Mouse (Mus musculus) forebrain, embryonic 14.5 days (tissue): ENCODE data around the gene Smim4. TPM values are rescaled to one million over a fixed set of nuclear protein-coding genes. Genes with fewer than 3 reads are reported as not detected.

Experiments used
- ATAC-seq: fragments of 200-750 bp; cut with Nextera tagmentation; 2 replicates; pipeline ENCODE4 v1.8.0; 2017; ENCODE audit warnings: mild to moderate bottlenecking, moderate library complexity
- DNase-seq: peaks from one replicate; pipeline ENCODE4 v3.0.0-alpha.2; 2015; ENCODE audit warnings: low spot score
- H3K27ac ChIP-seq: fragments of 300-500 bp; sonication (generic); 2 replicates; pipeline ENCODE4 v1.5.1; 2014; ENCODE audit warnings: low read depth, mild to moderate bottlenecking, control low read depth, low read length, moderate library complexity
- H3K27me3 ChIP-seq: fragments of 300-500 bp; sonication (generic); replicated peaks from 2 replicates; pipeline ENCODE4 v1.6.1; 2014; ENCODE audit warnings: low read length, control low read depth, mixed read lengths; ENCODE audit not compliant: control insufficient read depth, insufficient read depth
- H3K36me3 ChIP-seq: fragments of 300-500 bp; sonication (generic); 2 replicates; pipeline ENCODE4 v1.6.1; 2014; ENCODE audit warnings: low read length, control low read depth; ENCODE audit not compliant: control insufficient read depth, insufficient read depth
- H3K4me1 ChIP-seq: fragments of 300-500 bp; sonication (generic); 2 replicates; pipeline ENCODE4 v1.6.1; 2014; ENCODE audit warnings: antibody characterized with exemption, low read length, control low read depth; ENCODE audit not compliant: control insufficient read depth, insufficient read depth
- H3K4me2 ChIP-seq: fragments of 300-500 bp; sonication (generic); 2 replicates; pipeline ENCODE4 v1.6.1; 2014; ENCODE audit warnings: mild to moderate bottlenecking, control low read depth, low read length
- H3K4me3 ChIP-seq: fragments of 300-500 bp; sonication (generic); 2 replicates; pipeline ENCODE4 v1.5.1; 2014; ENCODE audit warnings: low read depth, low read length, control low read depth
- H3K9ac ChIP-seq: fragments of 300-500 bp; sonication (generic); 2 replicates; pipeline ENCODE4 v1.6.1; 2014; ENCODE audit warnings: mild to moderate bottlenecking, low read length, control low read depth, moderate library complexity
- H3K9me3 ChIP-seq: fragments of 300-500 bp; sonication (generic); replicated peaks from 2 replicates; pipeline ENCODE4 v1.6.1; 2016; ENCODE audit warnings: low read length, control low read depth, mixed read lengths; ENCODE audit not compliant: control insufficient read depth
- WGBS: fragments of 180-500 bp; shearing (Covaris S2); extraction: QIAGEN DNeasy Blood & Tissue Kit; methylation state at CpG from one replicate; pipeline ENCODE4 v1.1.7; 2014; 5-methylcytosine and 5-hydroxymethylcytosine counted together
- polyA plus RNA-seq: library from polyadenylated mRNA; unstranded; fragments of >200 nt; fragmentation: Nextera tagmentation; extraction: Ambion mirVana; gene quantifications from 2 replicates; pipeline ENCODE4 v1.2.1, GENCODE M21; 2014

Smim4 gene
- polyA plus RNA-seq, 1 experiment from 2014 or later, result 93.8 TPM

DNA sequence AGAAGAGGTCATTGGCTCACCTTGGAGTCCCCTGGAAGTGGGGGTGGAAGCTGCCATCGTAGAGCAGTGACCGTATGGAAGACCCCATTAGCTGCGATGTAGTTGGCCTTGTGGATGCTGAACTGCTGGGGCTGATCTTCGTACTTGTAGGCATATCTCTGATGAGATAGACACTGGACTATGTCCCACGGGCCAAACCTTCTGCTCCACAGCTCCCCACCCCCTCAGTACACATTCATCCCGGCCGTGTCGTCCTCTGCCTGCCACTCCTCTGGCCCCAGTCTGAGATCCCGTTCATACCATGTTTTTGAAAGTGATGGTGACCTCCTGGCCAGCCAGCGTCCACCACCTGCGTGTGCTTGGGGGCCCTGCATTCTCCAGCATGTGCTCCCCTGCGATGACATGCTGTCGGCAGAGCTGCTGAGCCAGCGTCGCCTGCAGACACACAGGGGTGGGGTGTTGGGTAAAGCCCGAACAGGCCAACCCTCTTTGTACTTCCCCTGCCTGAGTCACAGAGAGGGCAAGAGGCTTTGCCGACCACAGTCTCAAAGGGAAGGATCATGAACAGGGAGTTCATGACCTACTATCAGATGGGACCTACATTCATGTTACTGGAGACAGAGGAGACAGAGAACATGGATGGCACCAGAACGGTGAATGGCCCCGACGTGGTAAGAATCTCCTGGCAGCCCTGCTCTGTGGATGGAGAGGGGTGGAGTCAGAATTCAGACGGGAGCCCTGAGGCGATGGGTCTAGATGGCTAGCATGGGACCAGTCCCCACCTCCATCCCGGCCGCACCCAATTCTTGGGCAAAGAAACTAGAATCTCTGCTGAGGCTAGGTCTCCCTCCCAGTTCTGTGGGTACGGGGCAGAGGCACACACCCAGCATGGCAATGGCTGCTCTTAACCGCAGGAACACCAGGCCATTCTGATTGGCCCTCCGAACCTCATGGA, 31.7 kb upstream of the Smim4 start:
- Histone ChIP-seq H3K4me1 (no peaks in the 10 kb centered on the region), H3K27me3 (no peaks in the 10 kb centered on the region), H3K4me3 (no peak overlapping the region), H3K4me2 (no peak overlapping the region), H3K9ac (no peak overlapping the region), H3K27ac (no peak overlapping the region), H3K9me3 (no peaks in the 10 kb centered on the region), H3K36me3 (no peaks in the 10 kb centered on the region)
- ATAC-seq (no peak), DNase-seq (no peak)
- WGBS, result 85% methylated on average over 27 of the region's 27 CpGs

- 94% methylated on average over 11 of the region's 11 CpGs for WGBS
- peaks cover 14% of the 10 kb centered on the region for H3K36me3 ChIP-seq
- no peak overlapping the region for H3K9ac ChIP-seq
- no peaks in the 10 kb centered on the region for H3K27me3 ChIP-seq
- H3K4me3 ChIP-seq, result no peak overlapping the region
- H3K4me2 ChIP-seq, result no peak overlapping the region
- H3K27ac ChIP-seq, result no peak overlapping the region
- H3K4me1 ChIP-seq, result no peaks in the 10 kb centered on the region
- DNase-seq (no peak), ATAC-seq (no peak)
- no peaks in the 10 kb centered on the region for H3K9me3 ChIP-seq
Observed at GRCm38 (mm10) chr14:31145694-31146093, 16.9 kb upstream of the Smim4 start.

DNA sequence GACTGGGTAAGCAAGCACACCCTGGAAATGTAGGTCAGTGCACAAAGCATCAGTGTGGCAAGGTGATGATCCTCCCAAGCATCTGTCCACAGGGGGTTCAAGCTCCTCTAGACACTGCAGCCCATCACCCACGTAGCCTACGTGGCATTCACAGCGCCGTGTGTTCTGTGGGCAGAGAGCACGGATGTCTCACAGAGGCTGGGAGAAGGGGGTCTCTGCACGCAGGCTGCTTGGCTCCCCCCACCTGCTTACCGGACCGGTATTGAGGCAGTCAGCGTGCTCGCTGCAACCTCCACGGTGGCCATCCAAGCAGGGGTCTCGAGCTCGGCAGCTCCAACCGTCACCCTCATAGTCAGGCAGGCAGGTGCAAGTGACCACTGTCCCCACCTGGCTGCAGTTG, 12.3 kb upstream of the Smim4 start:
- no peaks in the 10 kb centered on the region for H3K4me1 ChIP-seq
- H3K4me3 ChIP-seq, result no peak overlapping the region
- no peak overlapping the region for H3K9ac ChIP-seq
- H3K4me2 ChIP-seq, result no peak overlapping the region
- no peak overlapping the region for H3K27ac ChIP-seq
- H3K9me3 ChIP-seq, result no peaks in the 10 kb centered on the region
- H3K36me3 ChIP-seq, result peaks cover 60% of the 10 kb centered on the region
- H3K27me3 ChIP-seq, result no peaks in the 10 kb centered on the region
- DNase-seq (no peak), ATAC-seq (no peak)
- 93% methylated on average over 14 of the region's 14 CpGs for WGBS

DNA sequence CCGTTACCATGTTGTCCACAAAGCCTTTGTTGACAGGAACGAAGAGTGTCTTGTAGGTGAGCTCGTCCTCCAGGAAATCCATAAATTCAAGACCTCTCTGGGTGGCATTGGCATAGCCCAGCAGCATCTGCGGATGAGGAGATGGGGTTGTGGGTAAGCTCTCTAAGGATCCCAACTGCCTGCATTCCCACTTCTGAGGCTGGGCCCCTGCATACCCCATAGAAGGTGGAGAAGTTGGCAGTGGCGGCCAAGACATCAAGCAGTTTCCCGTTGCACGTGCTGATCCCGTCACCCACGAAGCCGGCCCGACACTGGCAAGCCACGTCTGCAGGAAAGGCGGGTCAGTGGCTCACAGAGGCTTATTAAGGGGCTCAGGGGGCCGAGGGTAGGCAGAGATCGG, 11.4 kb upstream of the Smim4 start:
- H3K36me3 ChIP-seq, result peaks cover 69% of the 10 kb centered on the region
- no peak for ATAC-seq
- no peak for DNase-seq

GRCm38 (mm10) chr14:31139666-31140065, 10.9 kb upstream of the Smim4 start:
- no peak overlapping the region for H3K27ac ChIP-seq
- no peaks in the 10 kb centered on the region for H3K9me3 ChIP-seq
- ATAC-seq (no peak), DNase-seq (no peak)
- no peak overlapping the region for H3K9ac ChIP-seq
- peaks cover 72% of the 10 kb centered on the region for H3K36me3 ChIP-seq
- H3K4me2 ChIP-seq, result no peak overlapping the region
- H3K27me3 ChIP-seq, result no peaks in the 10 kb centered on the region
- WGBS, result 88% methylated on average over 12 of the region's 12 CpGs
- no peaks in the 10 kb centered on the region for H3K4me1 ChIP-seq
- H3K4me3 ChIP-seq, result no peak overlapping the region

More for the DNA sequence above, 11.4 kb upstream of the Smim4 start:
- 92% methylated on average over 15 of the region's 15 CpGs for WGBS
- H3K9ac ChIP-seq, result no peak overlapping the region
- H3K27me3 ChIP-seq, result no peaks in the 10 kb centered on the region
- H3K9me3 ChIP-seq, result no peaks in the 10 kb centered on the region
- no peaks in the 10 kb centered on the region for H3K4me1 ChIP-seq
- no peak overlapping the region for H3K27ac ChIP-seq
- no peak overlapping the region for H3K4me2 ChIP-seq
- no peak overlapping the region for H3K4me3 ChIP-seq

DNA sequence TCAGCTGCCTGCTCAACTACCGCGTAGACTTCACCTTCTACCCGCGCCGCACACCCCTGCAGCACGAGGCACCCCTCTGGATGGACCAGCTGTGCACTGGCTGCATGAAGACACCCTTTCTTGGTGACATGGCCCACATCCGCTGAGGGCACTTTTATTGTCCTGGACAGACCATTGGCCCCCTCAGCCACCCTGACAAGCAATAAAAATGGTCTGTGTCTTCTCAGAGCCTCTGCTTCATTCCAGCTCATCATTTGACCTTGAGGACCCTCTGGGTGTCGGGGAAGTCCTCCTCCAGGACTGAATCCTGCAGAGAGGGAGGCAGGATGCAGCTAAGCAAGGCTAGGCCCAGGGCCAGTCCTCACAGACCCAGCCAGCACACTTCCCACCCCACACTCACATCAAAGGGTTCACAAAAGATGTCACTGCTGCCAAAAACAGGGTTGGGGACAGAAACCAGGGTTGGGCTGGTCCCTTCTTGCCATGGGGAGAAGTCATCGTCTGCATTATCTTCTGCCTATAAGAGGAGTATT, 10.2 kb upstream of the Smim4 start:
- Histone ChIP-seq H3K36me3 (peaks cover 72% of the 10 kb centered on the region), H3K9ac (no peak overlapping the region), H3K4me3 (no peak overlapping the region), H3K4me1 (peaks cover 4% of the 10 kb centered on the region; the same call in 1 of the 2 replicates), H3K27ac (no peak overlapping the region), H3K4me2 (no peak overlapping the region), H3K27me3 (no peaks in the 10 kb centered on the region), H3K9me3 (no peaks in the 10 kb centered on the region)
- no peak for ATAC-seq
- no peak for DNase-seq
- 94% methylated on average over 9 of the region's 9 CpGs for WGBS

DNA sequence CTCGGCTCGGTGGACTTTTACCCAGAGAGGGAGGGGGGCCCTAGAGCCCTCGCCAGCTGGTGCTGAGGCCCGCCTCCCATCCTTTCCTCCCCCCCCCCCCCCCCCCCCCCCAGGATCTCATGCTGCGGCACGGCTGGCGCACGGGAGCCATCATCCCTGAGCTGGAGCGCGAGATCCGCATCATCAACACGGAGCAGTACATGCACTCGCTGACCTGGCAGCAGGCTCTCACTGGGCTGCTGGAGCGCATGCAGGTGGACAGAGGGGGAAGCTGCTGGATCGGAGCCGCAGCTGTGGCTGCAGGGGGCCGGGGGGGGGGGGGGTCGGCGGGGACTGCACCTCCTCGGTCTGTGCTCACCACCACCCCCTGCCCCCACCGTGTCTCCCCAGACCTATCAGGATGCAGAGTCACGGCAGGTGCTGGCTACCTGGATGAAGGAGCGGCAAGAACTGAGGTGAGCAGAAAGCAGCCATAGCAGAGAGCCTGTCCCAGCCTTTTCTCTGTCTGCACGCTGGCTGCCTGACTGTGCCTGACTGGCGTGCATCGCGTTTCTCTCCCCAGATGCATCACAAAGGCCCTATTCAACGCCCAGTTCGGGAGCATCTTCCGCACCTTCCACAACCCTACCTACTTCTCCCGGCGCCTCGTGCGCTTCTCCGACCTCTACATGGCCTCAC, 9.6 kb upstream of the Smim4 start:
- Histone ChIP-seq H3K4me2 (no peak overlapping the region), H3K27me3 (no peaks in the 10 kb centered on the region), H3K9me3 (no peaks in the 10 kb centered on the region), H3K27ac (no peak overlapping the region), H3K36me3 (peaks cover 72% of the 10 kb centered on the region), H3K9ac (no peak overlapping the region), H3K4me1 (peaks cover 6% of the 10 kb centered on the region), H3K4me3 (no peak overlapping the region)
- no peak for DNase-seq
- WGBS, result 90% methylated on average over 28 of the region's 35 CpGs
- ATAC-seq, result no peak

DNA sequence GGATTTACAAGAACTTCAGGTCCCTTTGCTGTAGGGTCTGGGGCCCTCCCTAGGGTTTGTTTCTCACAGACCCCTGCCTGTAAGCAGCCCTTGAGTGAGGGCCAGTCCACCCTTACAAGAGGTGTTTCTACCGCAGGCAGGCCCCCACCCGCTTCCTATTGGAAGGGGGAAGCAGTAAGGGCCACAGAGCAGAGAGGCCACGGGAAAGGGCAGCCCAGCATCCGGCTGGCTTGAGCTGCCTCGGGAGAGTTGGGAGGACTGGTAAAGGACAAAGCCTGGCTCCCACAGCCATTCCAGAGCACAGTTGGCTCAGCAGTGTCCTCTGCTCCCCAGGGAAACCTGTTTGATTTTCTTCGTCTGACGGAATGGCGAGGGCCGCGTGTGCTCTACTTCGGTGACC, 9.0 kb upstream of the Smim4 start:
- H3K27ac ChIP-seq, result no peak overlapping the region
- peaks cover 72% of the 10 kb centered on the region for H3K36me3 ChIP-seq
- no peak for ATAC-seq

DNA sequence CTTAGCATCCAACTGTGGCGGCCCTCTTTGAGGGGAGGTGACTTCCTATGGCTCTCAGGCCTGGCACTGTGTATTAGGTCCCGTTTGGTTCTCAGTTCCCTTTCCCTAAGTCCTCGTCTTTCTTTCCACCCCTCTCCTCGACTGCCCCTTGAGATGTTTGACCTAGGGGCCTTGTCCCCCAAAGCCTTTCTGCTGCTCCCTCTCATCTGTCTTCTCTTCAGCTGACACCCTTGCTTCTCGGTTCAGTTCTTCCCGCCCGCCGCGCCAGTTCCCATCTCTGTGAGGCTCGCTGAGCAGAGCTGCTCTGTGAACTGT, 8.5 kb upstream of the Smim4 start:
- no peak for ATAC-seq
- no peak overlapping the region for H3K9ac ChIP-seq
- H3K27ac ChIP-seq, result no peak overlapping the region
- no peak overlapping the region for H3K4me2 ChIP-seq
- 89% methylated on average over 10 of the region's 10 CpGs for WGBS
- H3K4me3 ChIP-seq, result no peak overlapping the region
- peaks cover 17% of the 10 kb centered on the region for H3K4me1 ChIP-seq
- H3K9me3 ChIP-seq, result no peaks in the 10 kb centered on the region
- peaks cover 72% of the 10 kb centered on the region for H3K36me3 ChIP-seq
- H3K27me3 ChIP-seq, result no peaks in the 10 kb centered on the region
- no peak for DNase-seq

More for the DNA sequence above, 9.0 kb upstream of the Smim4 start:
- H3K4me3 ChIP-seq, result no peak overlapping the region
- no peak overlapping the region for H3K9ac ChIP-seq
- no peak overlapping the region for H3K4me2 ChIP-seq
- no peaks in the 10 kb centered on the region for H3K9me3 ChIP-seq
- no peaks in the 10 kb centered on the region for H3K27me3 ChIP-seq
- peak; percentile 4 for DNase-seq
- 88% methylated on average over 11 of the region's 11 CpGs for WGBS
- peaks cover 11% of the 10 kb centered on the region for H3K4me1 ChIP-seq
